ENCODE assay signal across 8 mouse cellular contexts in the genomic region with DNA sequence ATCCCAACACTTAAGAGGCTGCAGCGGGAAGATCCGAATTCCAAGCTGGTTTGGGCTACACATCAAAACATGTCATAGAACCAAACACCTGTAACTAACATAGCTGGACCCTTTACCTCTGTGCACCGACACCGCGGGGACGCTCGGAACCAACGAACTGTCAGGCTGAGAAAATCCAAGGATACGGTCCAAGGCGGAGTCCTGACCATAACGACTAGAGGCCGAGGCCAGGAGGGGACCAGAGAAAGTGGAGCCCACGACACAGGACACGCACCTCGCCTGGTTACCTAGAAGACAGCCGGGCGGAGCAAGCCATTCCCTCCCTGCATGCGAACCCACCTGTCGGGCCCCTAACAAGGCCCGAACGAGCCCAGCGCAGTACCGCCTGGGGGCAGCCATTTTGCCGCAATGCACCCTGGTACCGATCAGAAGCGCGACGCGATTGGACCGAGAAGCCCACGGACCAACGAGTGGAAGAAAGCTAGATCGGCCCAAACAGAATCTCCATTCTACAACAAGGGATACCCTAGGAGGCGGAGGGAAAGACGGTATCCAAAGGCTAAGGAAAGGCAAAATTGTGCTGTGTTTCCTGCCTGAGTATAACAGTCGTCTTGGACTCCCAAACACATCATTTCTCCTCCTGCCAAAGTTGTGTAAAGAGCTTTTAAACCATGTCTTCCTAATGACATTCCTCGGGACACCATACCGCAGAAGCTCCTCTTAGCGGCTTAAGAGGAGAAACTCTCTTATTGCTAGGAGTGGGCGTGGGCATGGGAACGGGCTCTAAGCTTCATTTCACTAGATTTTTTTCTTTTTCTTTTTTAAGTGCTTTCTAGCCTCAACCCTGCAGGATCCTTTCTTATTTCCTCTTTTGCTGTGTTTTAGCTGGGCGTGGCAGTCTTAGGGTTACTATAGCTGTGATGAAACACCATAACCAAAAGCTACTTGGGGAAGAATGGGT. TPM values are rescaled to one million over a fixed set of nuclear protein-coding genes. Genes with fewer than 3 reads are reported as not detected.
DNase-seq lines count a peak whose midpoint lies in the region; ATAC-seq lines count a peak whose summit lies in the region.

A gene (minus strand): TSS at position 423 of the 961 bp plus-strand sequence.

- DNase-seq in R1 (ENCODE audit: low read depth, low spot score): peak; percentile 94
- DNase-seq in cerebellum, postnatal 36 days: peak; percentile 87 to 88
- peak; percentile 80 to 90 for DNase-seq in frontal cortex, postnatal 36 days (ENCODE audit: low spot score in 2 of 2)
- DNase-seq in left cerebral cortex, adult 11 months (ENCODE audit: low spot score): peak; percentile 68
- peak; percentile 84 to 85 for DNase-seq in lung, postnatal 4 days
- peak; percentile 89 for DNase-seq in right cerebral cortex, adult 18-20 months
- DNase-seq in urinary bladder, postnatal 10 days (ENCODE audit: low spot score): peak; percentile 52

- H3K9me3 ChIP-seq in hindbrain, embryonic 15.5 days: no peaks in the 10 kb centered on the region

- H3K4me1 ChIP-seq in hindbrain, embryonic 15.5 days (replicated peaks): peaks cover 15% of the 10 kb centered on the region

- H3K4me3 ChIP-seq in hindbrain, embryonic 15.5 days: peak within 1 kb of the TSS; percentile 77

- H3K27me3 ChIP-seq in hindbrain, embryonic 15.5 days: 0 out of 2 replicates have a peak, but pooled peaks cover 2% of the 10 kb centered on the region

- H3K9ac ChIP-seq in hindbrain, embryonic 15.5 days: peak within 1 kb of the TSS; percentile 77

- WGBS in hindbrain, embryonic 15.5 days: 1% methylated on average over 42 of the region's 42 CpGs

- peak within 1 kb of the TSS; percentile 76 for H3K4me2 ChIP-seq in hindbrain, embryonic 15.5 days

- H3K36me3 ChIP-seq in hindbrain, embryonic 15.5 days: peaks cover 12% of the 10 kb centered on the region

- peak; percentile 98 for ATAC-seq in hindbrain, embryonic 15.5 days (ENCODE audit: low FRiP score, low read depth)

- H3K27ac ChIP-seq in hindbrain, embryonic 15.5 days (replicated peaks): peak within 1 kb of the TSS; percentile 90

RNA-seq across cellular contexts. Expression of the gene that starts here (rescaled TPM):
- polyA plus RNA-seq in hindbrain, embryonic 15.5 days (2015; fragmentation: Nextera tagmentation; extraction: Ambion mirVana): 30.9 and 32.5 TPM in 2 replicates

Comparison
In these comparisons a context has a peak if more than half of its experiments do, and no peak if none do; other contexts are left out.
1. Peak in every context shown above with its lines: DNase-seq, ATAC-seq, H3K4me3 ChIP-seq and H3K27ac ChIP-seq.